7 mouse cellular contexts compared by ENCODE assay signal in the genomic region with DNA sequence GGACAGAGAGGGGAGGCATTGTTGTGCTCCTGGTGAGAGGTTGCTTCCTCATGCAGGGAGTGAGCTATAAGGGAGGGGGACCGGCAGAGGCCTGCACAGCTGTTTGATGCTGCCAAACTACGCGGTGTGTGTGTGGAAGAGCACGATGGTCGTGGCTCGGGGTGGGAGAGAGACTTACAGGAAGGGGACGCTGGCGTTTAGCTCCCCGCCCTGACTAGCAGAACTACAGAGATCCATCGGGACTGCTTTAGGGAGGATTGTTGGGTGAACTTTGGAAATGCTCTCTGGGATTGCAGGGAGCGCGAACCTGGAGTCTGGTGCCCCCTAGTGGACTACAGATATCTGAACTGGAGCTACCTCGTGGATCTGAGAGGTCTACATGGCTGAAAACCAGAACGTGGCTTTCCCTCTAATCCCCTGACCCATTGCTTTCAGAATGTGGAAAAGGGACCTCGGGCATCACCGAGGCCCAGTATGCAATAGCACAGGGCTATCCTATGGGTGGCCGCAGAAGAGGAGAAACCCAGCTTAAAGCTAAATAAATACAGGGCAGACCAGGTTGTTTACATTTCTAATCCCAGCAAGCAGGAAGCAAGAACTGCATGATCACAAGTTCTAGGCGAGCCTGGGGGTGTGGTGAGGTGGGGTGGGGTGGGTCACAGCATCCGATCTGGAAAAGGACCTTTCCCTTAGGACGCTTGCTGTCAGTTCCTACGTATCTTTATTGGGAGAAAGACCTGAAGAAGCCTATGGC. TPM values are rescaled to one million over a fixed set of nuclear protein-coding genes. Genes with fewer than 3 reads are reported as not detected.
DNase-seq lines count a peak whose midpoint lies in the region; ATAC-seq lines count a peak whose summit lies in the region.

No protein-coding gene starts in this region.

- peak overlapping the region; percentile 59 for H3K4me2 ChIP-seq in hindbrain, embryonic 15.5 days

- H3K27me3 ChIP-seq in hindbrain, embryonic 15.5 days, result no peaks in the 10 kb centered on the region
- H3K27me3 ChIP-seq in megakaryocyte, embryonic 14.5 days (replicated peaks), result peaks cover 10% of the 10 kb centered on the region

- no peaks in the 10 kb centered on the region for H3K36me3 ChIP-seq in hindbrain, embryonic 15.5 days
- no peaks in the 10 kb centered on the region for H3K36me3 ChIP-seq in megakaryocyte, embryonic 14.5 days (replicated peaks; ENCODE audit: low read length)

- H3K27ac ChIP-seq in hindbrain, embryonic 15.5 days (replicated peaks), result no peak overlapping the region

- ATAC-seq in activated CD4-positive, CD25-positive, alpha-beta regulatory T cell, adult 4 months, result peak; percentile 43
- ATAC-seq in hindbrain, embryonic 15.5 days (ENCODE audit: low FRiP score, low read depth), result peak; percentile 72

- H3K4me3 ChIP-seq in hindbrain, embryonic 15.5 days, result peak overlapping the region; percentile 32
- peak overlapping the region; percentile 88 for H3K4me3 ChIP-seq in megakaryocyte, embryonic 14.5 days (replicated peaks)

- DNase-seq in cerebellum, postnatal 25 days, result peak; percentile 43 to 63
- peak; percentile 36 for DNase-seq in gastrocnemius, adult 18-20 months (ENCODE audit: low spot score)
- peak; percentile 33 to 42 for DNase-seq in left cerebral cortex, postnatal 10 days (ENCODE audit: extremely low spot score in 1 of 2, low spot score in 2 of 2)
- DNase-seq in right cerebral cortex, postnatal 14 days, result peak; percentile 36

- 0 out of 2 replicates have a peak overlapping the region, but pooled peaks have one; percentile 33 for H3K9ac ChIP-seq in hindbrain, embryonic 15.5 days

- intact Hi-C loops in left cerebral cortex, postnatal 10 days (cut with DNase I), result no loop called here

- no peaks in the 10 kb centered on the region for H3K9me3 ChIP-seq in hindbrain, embryonic 15.5 days
- H3K9me3 ChIP-seq in megakaryocyte, embryonic 14.5 days, result no peaks in the 10 kb centered on the region

- no peaks in the 10 kb centered on the region for H3K4me1 ChIP-seq in hindbrain, embryonic 15.5 days (replicated peaks)
- H3K4me1 ChIP-seq in megakaryocyte, embryonic 14.5 days, result peaks cover 46% of the 10 kb centered on the region

- 27% methylated on average over 21 of the region's 21 CpGs for whole genome bisulfite sequencing in hindbrain, embryonic 15.5 days

RNA-seq across cellular contexts. Expression of gene AU015836, which starts 57.2 kb away (rescaled TPM):
- polyA plus RNA-seq in activated CD4-positive, CD25-positive, alpha-beta regulatory T cell, adult 4 months (2017; shearing (Covaris generic)), result not detected
- total RNA-seq in gastrocnemius, adult 18-20 months (2021), result not detected
- not detected in 2 replicates for polyA plus RNA-seq in hindbrain, embryonic 15.5 days (2015; fragmentation: Nextera tagmentation; extraction: Ambion mirVana)
- total RNA-seq in left cerebral cortex, postnatal 10 days (2021), result under 1 TPM in 1 of 2 experiments, not detected in 1; 0.39 TPM
- polyA plus RNA-seq in megakaryocyte, embryonic 14.5 days (2012; ENCODE audit: insufficient read depth, low replicate concordance), result not detected in 2 replicates
